Mouse (Mus musculus): ENCODE data around the gene Acat3.
"Not testable (repeated sequence)": the region's sequence is repeated elsewhere in the genome, so short reads cannot be mapped to it uniquely, and the experiment has no call there.

Acat3 gene

GRCm38 (mm10) chr17:12940151-12940805 lies at the start of gene Acat3:
Acat3 (minus strand) TSS chr17:12940600.
- in situ Hi-C loops (cut with MboI; ENCODE audit: unreplicated experiment in 2 of 2) = no loop called here

- in situ Hi-C loops (cut with MboI; ENCODE audit: unreplicated experiment in 2 of 2) = loop anchor here in 1 of 2 experiments (25.0 kb wide), 1 partner anchor 676 kb away; the partner anchor contains the start of gene Map3k4
Measured at GRCm38 (mm10) chr17:12988096-12988495, 47.7 kb upstream of the Acat3 start.

- in situ Hi-C loops (cut with MboI; ENCODE audit: unreplicated experiment in 2 of 2) = loop anchor here in 1 of 2 experiments (25.0 kb wide), 1 partner anchor 672 kb away; the partner anchor contains the start of gene Map3k4
Measured at GRCm38 (mm10) chr17:12983988-12984387, 43.6 kb upstream of the Acat3 start.

GRCm38 (mm10) chr17:12978546-12978945 lies 38.1 kb upstream of the Acat3 start:
- in situ Hi-C loops (cut with MboI; ENCODE audit: unreplicated experiment in 2 of 2) = loop anchor here in 1 of 2 experiments (25.0 kb wide), 1 partner anchor 666 kb away; the partner anchor contains the start of gene Map3k4

DNA sequence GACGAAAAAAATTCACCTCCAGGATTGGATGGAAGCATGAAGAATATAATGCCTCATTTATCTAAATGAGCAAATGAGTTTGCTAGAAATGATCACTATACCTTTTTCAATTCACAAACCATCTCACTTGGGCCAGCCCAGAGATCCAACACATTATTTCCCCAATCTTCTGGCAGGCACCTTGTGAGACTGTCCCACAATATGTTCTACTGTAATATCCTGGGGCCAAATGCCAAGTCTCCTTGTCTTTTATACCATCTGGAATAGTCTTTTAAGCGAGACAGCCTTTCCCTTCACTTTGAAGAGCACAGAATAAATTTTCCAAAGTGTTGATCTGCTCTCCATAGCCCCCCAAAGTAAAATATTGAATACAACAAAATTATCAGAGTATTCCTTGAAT lies 33.5 kb upstream of the Acat3 start:
- in situ Hi-C loops (cut with MboI; ENCODE audit: unreplicated experiment in 2 of 2) = no loop called here

GRCm38 (mm10) chr17:12967173-12967572 lies 26.8 kb upstream of the Acat3 start:
- in situ Hi-C loops (cut with MboI; ENCODE audit: unreplicated experiment in 2 of 2) = no loop called here

- in situ Hi-C loops (cut with MboI; ENCODE audit: unreplicated experiment in 2 of 2) = no loop called here
Measured at GRCm38 (mm10) chr17:12963476-12963875, 23.1 kb upstream of the Acat3 start.

DNA sequence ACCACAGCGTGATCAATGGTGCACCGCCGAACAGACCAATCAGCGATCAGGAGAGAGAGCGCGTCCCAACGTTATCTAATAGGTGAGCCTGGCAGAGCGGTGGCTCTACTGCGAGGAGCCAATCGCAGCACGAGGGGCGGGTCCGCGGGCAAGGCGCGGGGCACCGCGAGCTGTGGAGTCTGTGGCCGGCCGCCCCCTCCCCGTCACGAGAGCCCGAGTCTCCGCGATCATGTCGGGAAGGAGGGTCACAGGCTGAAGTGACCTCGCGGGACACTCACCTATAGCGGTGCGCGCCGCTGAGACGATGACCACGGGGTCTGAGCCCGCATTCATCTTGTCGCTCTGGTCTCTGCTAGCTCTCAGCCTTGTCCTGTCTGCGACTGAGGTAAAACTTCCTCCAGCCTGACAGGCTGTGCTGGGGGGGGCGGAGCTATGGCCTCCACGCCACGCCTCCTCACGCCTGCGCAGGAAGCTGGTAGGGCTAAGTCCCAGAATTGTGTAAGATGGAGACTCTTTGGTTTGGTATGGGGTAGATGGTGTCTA lies 20.0 kb upstream of the Acat3 start, which contains the start of gene Acat2:
TSS of gene Acat2 (minus strand) at position 417 of the 543 bp plus-strand sequence.
- in situ Hi-C loops (cut with MboI; ENCODE audit: unreplicated experiment in 2 of 2) = no loop called here

DNA sequence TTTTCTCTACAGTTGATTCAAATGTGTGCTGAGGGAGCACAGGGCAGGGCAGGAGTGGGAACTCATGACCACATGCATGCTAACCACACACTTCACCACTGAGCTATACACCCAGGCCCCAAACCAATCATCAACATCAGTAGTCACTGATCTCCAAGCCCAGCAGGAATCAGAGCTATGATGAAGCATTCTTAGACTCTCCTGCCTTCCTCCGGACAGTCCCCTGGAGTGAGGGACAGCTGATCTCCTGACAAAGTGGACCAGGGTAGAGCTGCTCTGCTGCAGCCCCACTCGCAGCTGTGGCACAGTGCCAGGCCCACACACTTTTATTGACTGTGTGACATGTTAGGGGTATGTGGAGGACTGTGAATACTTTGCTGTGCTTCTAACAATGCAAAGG lies 19.0 kb upstream of the Acat3 start:
- in situ Hi-C loops (cut with MboI; ENCODE audit: unreplicated experiment in 2 of 2) = not testable (repeated sequence)

GRCm38 (mm10) chr17:12956664-12957063 lies 16.3 kb upstream of the Acat3 start:
- in situ Hi-C loops (cut with MboI; ENCODE audit: unreplicated experiment in 2 of 2) = no loop called here

GRCm38 (mm10) chr17:12949669-12950068 lies 9.3 kb upstream of the Acat3 start:
- in situ Hi-C loops (cut with MboI; ENCODE audit: unreplicated experiment in 2 of 2) = no loop called here

- in situ Hi-C loops (cut with MboI; ENCODE audit: unreplicated experiment in 2 of 2) = no loop called here
Measured at GRCm38 (mm10) chr17:12942459-12943162, 2.2 kb upstream of the Acat3 start.

DNA sequence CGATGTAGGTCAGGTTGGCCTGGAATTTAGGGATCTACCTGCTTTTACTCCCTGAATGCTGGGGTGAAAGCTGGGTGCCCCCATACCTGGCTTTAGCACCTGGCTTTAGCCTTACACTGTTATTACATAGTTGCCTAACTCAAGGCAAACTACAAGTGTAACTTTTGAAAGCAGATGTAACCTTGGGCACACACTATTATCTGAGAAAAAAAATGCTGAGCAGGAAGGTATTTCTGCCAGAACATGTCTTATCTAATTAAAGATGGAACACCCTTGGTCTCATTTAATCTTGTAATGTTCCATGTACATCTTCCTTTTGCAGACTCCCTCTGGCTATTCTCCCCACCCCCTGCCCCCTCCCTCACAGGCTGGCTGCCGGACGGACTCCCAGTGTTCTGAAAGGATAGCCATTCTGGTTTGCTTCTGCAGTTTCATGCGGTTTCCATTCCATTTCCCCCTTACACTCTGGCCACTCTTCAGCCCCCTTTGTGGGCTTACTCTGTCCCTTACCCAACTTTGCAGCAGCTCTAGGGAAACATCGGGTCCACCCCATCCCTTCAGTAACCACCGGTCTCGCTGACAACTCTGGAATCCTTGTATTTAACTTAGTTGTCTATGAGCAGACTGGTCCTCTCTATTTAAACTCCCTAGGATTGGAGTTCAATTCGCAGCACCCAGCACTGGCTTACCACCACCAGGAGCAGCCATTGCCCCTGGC lies 1.3 kb upstream of the Acat3 start:
- in situ Hi-C loops (cut with MboI; ENCODE audit: unreplicated experiment in 2 of 2) = no loop called here

DNA sequence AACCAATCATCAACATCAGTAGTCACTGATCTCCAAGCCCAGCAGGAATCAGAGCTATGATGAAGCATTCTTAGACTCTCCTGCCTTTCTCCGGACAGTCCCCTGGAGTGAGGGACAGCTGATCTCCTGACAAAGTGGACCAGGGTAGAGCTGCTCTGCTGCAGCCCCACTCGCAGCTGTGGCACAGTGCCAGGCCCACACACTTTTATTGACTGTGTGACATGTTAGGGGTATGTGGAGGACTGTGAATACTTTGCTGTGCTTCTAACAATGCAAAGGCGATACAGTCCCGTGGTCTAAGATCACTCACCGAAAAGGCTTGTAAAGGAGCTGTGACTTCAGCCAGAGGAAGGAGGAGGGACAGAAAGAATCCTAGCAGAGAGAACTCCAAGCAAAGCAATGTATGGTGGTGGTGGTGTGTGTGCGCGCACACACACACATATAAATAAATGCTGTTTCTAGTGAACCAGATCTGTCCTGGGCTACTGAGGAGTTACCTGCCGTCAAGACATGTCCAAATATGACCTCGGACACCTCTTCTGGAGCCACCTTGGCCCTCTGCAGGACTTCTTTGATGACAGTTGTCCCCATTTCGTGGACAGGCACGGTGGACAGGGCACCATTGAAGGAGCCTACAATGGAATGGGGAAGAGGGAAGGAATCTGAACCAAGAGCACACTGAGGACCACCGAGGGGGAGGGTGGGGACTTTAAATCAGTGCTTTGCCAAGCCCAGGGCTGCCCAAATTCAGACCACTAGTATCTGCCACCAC lies 837 bp downstream of the Acat3 start:
- in situ Hi-C loops (cut with MboI; ENCODE audit: unreplicated experiment in 2 of 2) = not testable (repeated sequence)

GRCm38 (mm10) chr17:12938077-12938476 lies 2.3 kb downstream of the Acat3 start:
- in situ Hi-C loops (cut with MboI; ENCODE audit: unreplicated experiment in 2 of 2) = no loop called here

DNA sequence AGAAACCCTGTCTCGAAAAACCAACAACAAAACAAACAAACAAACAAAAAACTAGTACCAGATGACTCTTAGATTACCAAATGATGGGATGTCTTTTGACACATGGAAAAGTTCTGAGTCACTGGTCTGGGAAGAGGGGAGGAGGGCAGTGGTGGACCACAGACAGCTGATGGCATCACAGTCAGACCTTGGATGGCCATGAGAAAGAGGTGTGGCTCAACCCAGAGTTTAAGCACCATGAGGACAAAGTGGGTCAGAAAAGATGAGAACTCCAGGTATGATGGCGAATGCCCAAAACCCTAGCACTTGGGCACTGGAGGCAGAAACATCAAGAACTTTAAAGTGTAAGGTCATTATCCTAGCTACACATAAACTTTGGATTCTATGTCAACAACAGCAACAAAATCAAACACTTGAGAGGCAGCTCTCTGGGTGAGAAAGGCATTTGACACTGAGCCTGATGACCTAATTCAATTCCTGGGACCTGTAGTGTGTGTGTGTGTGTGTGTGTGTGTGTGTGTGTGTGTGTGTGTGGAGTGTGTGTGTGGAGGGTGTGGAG lies 2.9 kb downstream of the Acat3 start:
- in situ Hi-C loops (cut with MboI; ENCODE audit: unreplicated experiment in 2 of 2) = no loop called here

DNA sequence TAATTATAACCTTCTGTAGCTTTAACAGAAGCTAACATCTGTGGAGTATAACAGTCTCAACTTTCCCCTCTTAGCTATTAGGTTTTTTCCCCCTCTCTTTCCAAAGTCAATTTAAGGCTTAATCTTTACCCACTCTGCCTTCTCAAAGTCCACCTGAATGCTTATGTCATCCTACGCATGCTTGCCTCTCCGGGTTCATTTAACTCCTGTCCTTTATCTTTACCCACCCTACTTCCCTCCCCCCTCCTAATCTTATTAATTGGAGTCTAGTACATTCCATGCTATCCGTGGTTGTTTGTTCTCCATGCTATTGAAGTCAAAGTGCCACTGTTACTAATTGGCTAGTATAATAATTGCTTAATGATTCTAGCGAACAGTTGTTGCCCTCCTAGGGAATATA lies 4.7 kb downstream of the Acat3 start:
- in situ Hi-C loops (cut with MboI; ENCODE audit: unreplicated experiment in 2 of 2) = no loop called here

DNA sequence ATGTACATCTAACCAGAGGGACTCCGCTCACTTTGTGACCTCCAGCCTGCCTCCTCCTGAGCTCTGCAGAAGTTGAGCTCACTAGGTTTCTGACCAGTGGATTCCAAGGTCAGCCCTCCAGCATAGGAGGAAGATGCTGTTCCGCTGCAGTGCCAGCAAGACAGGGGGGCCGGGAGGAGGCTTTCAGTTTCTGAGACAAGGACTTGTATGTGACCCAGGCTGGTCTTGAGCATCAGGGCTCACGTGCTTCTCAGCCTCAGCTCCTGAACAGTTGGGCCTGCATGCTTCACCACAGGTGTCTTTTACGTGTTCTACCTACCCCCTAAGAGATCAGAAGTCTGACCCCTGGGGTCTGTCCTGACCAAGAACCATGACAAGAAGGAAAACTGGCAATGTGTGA lies 8.8 kb downstream of the Acat3 start:
- in situ Hi-C loops (cut with MboI; ENCODE audit: unreplicated experiment in 2 of 2) = not testable (repeated sequence)

DNA sequence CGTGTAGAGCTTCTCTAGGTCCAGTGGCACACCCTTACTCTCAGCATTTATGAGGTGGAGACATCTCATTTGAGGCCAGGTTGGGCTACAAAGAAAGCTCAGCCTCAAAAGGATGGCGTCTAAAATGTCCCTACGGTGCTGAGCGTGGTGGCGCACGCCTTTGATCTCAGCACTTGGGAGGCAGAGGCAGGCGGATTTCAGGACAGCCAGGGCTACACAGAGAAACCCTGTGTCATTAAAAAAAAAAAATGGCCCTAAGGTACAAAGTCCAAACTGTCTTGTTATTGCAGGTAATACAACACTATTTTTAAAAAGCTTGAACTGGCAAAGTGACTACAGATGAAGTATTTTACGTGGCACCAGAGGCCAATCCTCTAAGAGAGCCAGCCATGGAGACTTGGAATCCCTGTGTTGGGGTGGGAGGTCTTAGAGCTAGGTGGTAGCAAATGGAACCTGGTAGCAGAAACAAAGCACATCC lies 14.7 kb downstream of the Acat3 start:
- in situ Hi-C loops (cut with MboI; ENCODE audit: unreplicated experiment in 2 of 2) = no loop called here

DNA sequence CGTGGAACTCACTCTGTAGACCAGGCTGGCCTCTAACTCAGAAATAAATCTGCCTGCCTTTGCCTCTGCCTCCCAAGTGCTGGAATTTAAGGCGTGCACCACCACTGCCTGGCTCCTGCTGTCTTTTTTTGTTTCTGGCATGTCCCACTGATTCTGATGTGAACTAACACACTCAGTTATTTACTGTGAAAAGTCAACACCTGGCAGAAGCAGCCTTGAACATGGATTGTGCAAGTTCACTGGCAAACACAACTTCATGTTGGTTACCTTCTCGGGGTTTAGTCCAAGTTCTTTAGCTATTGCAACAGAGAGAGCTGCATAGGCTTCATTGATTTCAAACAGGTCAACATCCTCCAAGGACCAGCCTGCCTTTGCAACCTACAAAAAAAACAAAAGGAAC lies 15.4 kb downstream of the Acat3 start:
- in situ Hi-C loops (cut with MboI; ENCODE audit: unreplicated experiment in 2 of 2) = no loop called here
